Mouse (Mus musculus) Patski (cell line): ENCODE results near the gene Flywch2. TPM values are rescaled to one million over a fixed set of nuclear protein-coding genes. Genes with fewer than 3 reads are reported as not detected.

Source experiments
- ATAC-seq: fragments of 100-300 bp; one replicate; pipeline ENCODE4 v1.8.0; 2021
- CTCF ChIA-PET: fragments of 350-600 bp; sonication (Branson Sonifier 250); formaldehyde crosslinking; loops from one replicate; lab custom pipeline; 2022; ENCODE audit warnings: inconsistent platforms; lab: Charles Lee
- POLR2A ChIA-PET: fragments of 350-600 bp; sonication (Branson Sonifier 250); formaldehyde crosslinking; loops from one replicate; lab custom pipeline; 2022; ENCODE audit warnings: antibody characterized with exemption, inconsistent platforms; lab: Charles Lee
- DNase-seq: peaks from one replicate; pipeline ENCODE4 v3.0.0-alpha.2; 2011; ENCODE audit warnings: low read depth, low spot score
- H3K27me3 ChIP-seq: fragments of 371-371 bp; one replicate; pipeline ENCODE4 v1.5.1; 2021
- CTCF ChIP-seq: fragments of 100-300 bp; IDR thresholded peaks from one replicate; pipeline ENCODE4 v1.5.1; 2021
- in situ Hi-C: fragments of 300-500 bp; cut with MboI; formaldehyde crosslinking; loops from 3 replicates; pipeline ENCODE4 v1.11.1; 2018; ENCODE audit warnings: low pct_unique_long_range_greater_than_20kb, mixed read lengths
- polyA plus RNA-seq: library from polyadenylated mRNA; unstranded; gene quantifications from one replicate; pipeline ENCODE4 v1.2.3, GENCODE M21; 2021

Gene Flywch2
- polyA plus RNA-seq, 1 experiment from 2014 or later: 7.9 TPM

GRCm38 (mm10) chr17:23791079-23791357, 5.1 kb upstream of the Flywch2 start:
- ATAC-seq (no peak), DNase-seq (no peak)
- ChIA-PET CTCF (interaction anchor here (1.0 kb wide), 1 partner anchor 16 kb away, joined by 3 read pairs; no protein-coding TSS in a partner anchor), POLR2A (no interaction called here)
- in situ Hi-C loops: no loop called here
- TF ChIP-seq CTCF: no peak
- H3K27me3 ChIP-seq: no peaks in the 10 kb centered on the region

DNA sequence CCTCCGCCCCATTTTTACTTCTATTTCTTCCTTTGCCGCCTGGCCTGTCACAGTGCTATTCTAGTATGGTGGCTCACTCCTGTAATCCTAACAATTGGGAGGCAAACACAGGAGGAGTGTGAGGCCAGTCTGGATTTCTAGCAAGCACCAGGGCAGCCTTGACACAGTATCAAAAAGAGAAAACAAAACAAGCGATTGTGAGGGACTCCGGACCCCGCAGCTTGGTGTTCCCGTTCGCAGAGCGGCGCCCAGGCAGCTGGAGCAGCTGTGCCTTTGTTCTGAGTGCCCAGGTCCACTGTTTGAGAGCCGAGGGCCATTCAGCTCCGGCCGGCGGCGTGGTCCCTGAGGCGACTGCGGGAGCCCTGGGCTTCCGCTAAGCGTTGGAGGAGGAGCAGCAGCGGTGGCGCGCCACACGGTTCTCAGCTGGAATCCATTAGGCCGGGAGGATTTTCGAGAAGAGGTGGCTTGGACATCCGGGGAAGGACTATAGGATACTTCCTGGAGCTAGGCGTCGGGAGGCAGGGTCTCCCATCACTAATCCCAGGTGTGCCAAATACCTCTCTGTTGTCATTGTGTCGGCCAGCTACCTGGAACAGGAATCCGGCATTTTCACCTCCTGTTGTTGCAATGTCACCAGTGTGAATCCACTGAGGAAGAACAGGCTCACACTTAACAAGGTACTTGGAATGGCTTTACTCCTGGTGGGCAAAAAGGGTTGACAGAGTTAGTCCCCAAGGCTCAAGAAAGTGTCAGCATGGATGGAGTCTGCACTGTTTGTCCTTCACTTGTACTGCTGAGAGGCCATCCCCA, 4.6 kb upstream of the Flywch2 start, which contains the start of gene Srrm2:
Gene Srrm2 (plus strand): TSS at position 264 of the 810 bp plus-strand sequence.
- in situ Hi-C loops: no loop called here
- DNase-seq (no peak), ATAC-seq (no peak)
- CTCF ChIA-PET: interaction anchor here (1.0 kb wide), 2 partner anchors 10 to 17 kb away, joined by 3 to 4 read pairs; no protein-coding TSS in a partner anchor
- no peak for TF ChIP-seq CTCF
- POLR2A ChIA-PET: no interaction called here
- H3K27me3 ChIP-seq: no peaks in the 10 kb centered on the region

DNA sequence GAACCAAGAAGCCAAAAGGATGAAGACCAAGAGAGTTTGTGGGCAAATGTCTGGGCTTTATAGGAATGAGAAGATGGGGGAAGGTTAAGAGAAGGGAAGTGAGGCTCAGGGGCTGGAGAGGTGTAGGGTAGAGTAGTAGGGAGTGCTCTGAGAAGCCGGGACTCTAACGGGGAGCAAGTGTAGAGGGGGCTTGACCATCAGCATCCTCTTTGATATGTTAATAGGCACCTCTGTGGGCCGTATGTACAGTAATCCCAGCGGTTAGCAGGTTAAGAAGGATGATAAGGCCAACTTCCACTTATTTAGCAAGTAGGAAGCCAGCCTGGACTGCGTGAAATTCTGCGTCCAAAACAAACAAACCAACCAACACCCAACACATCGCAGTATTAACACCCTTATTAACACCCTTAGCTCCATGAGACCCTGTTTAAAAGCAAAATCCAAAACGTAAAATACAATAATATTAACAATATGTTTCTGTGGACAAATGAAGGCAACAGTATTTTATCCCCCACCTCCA, 3.9 kb upstream of the Flywch2 start:
- DNase-seq (no peak), ATAC-seq (no peak)
- no peaks in the 10 kb centered on the region for H3K27me3 ChIP-seq
- TF ChIP-seq CTCF: no peak
- POLR2A ChIA-PET: no interaction called here
- in situ Hi-C loops: no loop called here
- CTCF ChIA-PET: interaction anchor here (1.0 kb wide), 2 partner anchors 11 to 17 kb away, joined by 3 to 4 read pairs; no protein-coding TSS in a partner anchor

GRCm38 (mm10) chr17:23788973-23789372, 3.1 kb upstream of the Flywch2 start:
- CTCF ChIA-PET: interaction anchor here (1.6 kb wide), 1 partner anchor 12 kb away, joined by 5 read pairs; no protein-coding TSS in a partner anchor
- POLR2A ChIA-PET: interaction anchor here (1.2 kb wide), 1 partner anchor 15 kb away, joined by 3 read pairs; no protein-coding TSS in a partner anchor
- DNase-seq (no peak), ATAC-seq (no peak)
- in situ Hi-C loops: no loop called here
- no peaks in the 10 kb centered on the region for H3K27me3 ChIP-seq
- TF ChIP-seq CTCF: no peak

- ATAC-seq (no peak), DNase-seq (no peak)
- CTCF ChIA-PET: interaction anchor here (1.8 kb wide), 1 partner anchor 15 kb away, joined by 5 read pairs; no protein-coding TSS in a partner anchor
- POLR2A ChIA-PET: no interaction called here
- H3K27me3 ChIP-seq: no peaks in the 10 kb centered on the region
- in situ Hi-C loops: no loop called here
- no peak for TF ChIP-seq CTCF
These were observed 640 bp upstream of the Flywch2 start for GRCm38 (mm10) chr17:23786510-23786931.

GRCm38 (mm10) chr17:23783352-23783751, 2.5 kb downstream of the Flywch2 start:
- in situ Hi-C loops: no loop called here
- H3K27me3 ChIP-seq: no peaks in the 10 kb centered on the region
- DNase-seq (no peak), ATAC-seq (no peak)
- no peak for TF ChIP-seq CTCF
- POLR2A ChIA-PET: no interaction called here
- CTCF ChIA-PET: interaction anchor here (1.1 to 1.9 kb wide), 2 partner anchors 7 to 60 kb away, joined by 3 to 5 read pairs; partner anchors contain the start of genes Prss32 and Prss41

DNA sequence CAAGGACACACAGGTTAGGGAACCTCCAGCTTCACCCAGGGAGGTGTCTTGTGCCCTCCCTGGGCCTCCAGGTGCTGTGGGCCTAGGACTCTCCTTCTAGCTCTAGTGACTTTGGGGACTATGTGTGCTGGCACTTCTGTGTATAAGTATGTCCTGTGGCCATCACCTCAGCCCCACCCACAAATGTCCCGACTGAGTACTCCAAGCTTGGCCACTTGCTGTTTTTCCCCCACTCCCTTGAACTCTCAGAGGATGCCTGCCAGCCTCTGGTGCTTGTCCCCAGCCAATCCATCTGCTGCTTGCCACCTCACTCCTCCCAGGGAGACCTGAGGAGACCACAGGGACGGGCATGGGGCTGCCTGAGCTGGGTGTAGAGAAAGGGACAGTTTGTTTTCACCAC, 7.4 kb downstream of the Flywch2 start:
- TF ChIP-seq CTCF: no peak
- in situ Hi-C loops: loop anchor here (5.0 kb wide), 1 partner anchor 184 kb away; no protein-coding TSS in a partner anchor
- POLR2A ChIA-PET: no interaction called here
- no peaks in the 10 kb centered on the region for H3K27me3 ChIP-seq
- DNase-seq (no peak), ATAC-seq (no peak)
- CTCF ChIA-PET: interaction anchor here (1.2 kb wide), 1 partner anchor 30 kb away, joined by 4 read pairs; no protein-coding TSS in a partner anchor

DNA sequence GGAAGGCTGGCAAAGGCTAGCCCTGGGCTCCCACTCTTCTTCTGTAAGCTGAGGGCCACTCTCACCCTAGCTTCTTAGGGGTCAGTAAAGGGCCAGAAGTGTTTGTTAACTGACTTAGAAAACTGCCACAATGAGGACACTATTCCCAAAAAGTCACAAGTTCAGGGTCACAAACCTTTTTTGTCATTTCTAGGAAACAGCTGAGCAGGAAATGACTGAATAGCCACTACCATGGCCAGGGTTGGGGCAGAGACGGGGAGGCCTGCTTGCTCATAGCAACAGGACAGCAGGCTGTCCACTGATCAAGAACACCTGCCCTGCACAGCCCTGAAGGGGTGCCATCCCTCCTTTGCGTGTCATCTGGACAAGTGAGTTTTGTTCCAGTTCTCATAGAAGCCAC, 8.7 kb downstream of the Flywch2 start:
- ATAC-seq (no peak), DNase-seq (no peak)
- ChIA-PET POLR2A (interaction anchor here (0.6 kb wide), 1 partner anchor 40 kb away, joined by 3 read pairs; no protein-coding TSS in a partner anchor), CTCF (interaction anchor here (1.2 to 1.3 kb wide), 2 partner anchors 23 to 28 kb away, joined by 3 to 4 read pairs; no protein-coding TSS in a partner anchor)
- TF ChIP-seq CTCF: no peak
- in situ Hi-C loops: loop anchor here (5.0 kb wide), 1 partner anchor 185 kb away; no protein-coding TSS in a partner anchor
- no peaks in the 10 kb centered on the region for H3K27me3 ChIP-seq

DNA sequence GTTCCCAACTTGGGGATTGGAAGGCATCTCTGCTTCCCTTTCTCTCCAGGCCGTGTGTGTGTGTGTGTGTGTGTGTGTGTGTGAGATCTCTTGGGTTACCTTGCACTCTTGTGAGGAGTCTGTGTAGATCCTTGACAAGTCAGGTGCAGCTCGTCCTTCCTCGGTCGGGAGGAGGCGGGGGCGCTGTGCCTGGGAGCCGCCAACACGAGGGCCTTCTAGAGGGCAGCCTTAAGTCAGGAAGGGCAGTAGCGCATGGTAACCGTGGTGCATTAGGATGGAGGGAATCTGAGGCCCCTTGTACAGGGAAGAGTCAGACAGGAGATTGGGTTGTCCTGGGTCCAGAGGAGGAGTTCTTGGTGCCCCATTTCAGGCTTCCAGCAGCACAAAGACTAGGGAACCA, 9.7 kb downstream of the Flywch2 start:
- ChIA-PET CTCF (interaction anchor here (1.2 to 1.3 kb wide), 2 partner anchors 8 to 24 kb away, joined by 3 read pairs; no protein-coding TSS in a partner anchor), POLR2A (no interaction called here)
- in situ Hi-C loops: loop anchor here (5.0 kb wide), 1 partner anchor 186 kb away; no protein-coding TSS in a partner anchor
- ATAC-seq (no peak), DNase-seq (no peak)
- H3K27me3 ChIP-seq: no peaks in the 10 kb centered on the region
- no peak for TF ChIP-seq CTCF

- ATAC-seq: peak; percentile 57
- in situ Hi-C loops: loop anchor here (5.0 kb wide), 1 partner anchor 73 kb away; no protein-coding TSS in a partner anchor
- ChIA-PET POLR2A (interaction anchor here (1.5 to 1.6 kb wide), 2 partner anchors 15 to 30 kb away, joined by 3 to 4 read pairs; no protein-coding TSS in a partner anchor), CTCF (interaction anchor here (0.7 to 2.6 kb wide), 10 partner anchors 19 to 186 kb away, joined by 3 to 6 read pairs (median 4); partner anchors contain the start of gene Elob)
- TF ChIP-seq CTCF: peak; percentile 93
- H3K27me3 ChIP-seq: no peaks in the 10 kb centered on the region
- DNase-seq: no peak
These were observed 11.8 kb downstream of the Flywch2 start for GRCm38 (mm10) chr17:23774090-23774489.
